16 mouse cellular contexts compared by ENCODE assay signal in genomic region chr2:156918562-156918961, GRCm38 (mm10). TPM values are rescaled to one million over a fixed set of nuclear protein-coding genes. Genes with fewer than 3 reads are reported as not detected.
A peak's percentile ranks its signal among the peaks of the same experiment; 100 is the strongest.
DNase-seq lines count a peak whose midpoint lies in the region; ATAC-seq lines count a peak whose summit lies in the region.
"Had no signal": no experiment of that assay in that cellular context is flagged by ENCODE, and none has a peak within 500 bp of the region (broad histone marks: within the 10 kb centered on the region; RNA-seq: fewer than 3 reads in every experiment).

No protein-coding gene starts in this region.

- H3K27me3 ChIP-seq in neural tube, embryonic 13.5 days: no peaks in the 10 kb centered on the region
- H3K27me3 ChIP-seq: embryonic facial prominence, embryonic 12.5 days; heart, embryonic 12.5 days; hindbrain, embryonic 12.5 days had no signal

- 0 out of 2 replicates have a peak overlapping the region, but pooled peaks have one; percentile 12 for H3K9ac ChIP-seq in neural tube, embryonic 13.5 days
- H3K9ac ChIP-seq: embryonic facial prominence, embryonic 12.5 days; heart, embryonic 12.5 days; hindbrain, embryonic 12.5 days; liver, embryonic 15.5 days had no signal

- 76% methylated on average over 4 of the region's 4 CpGs for WGBS in neural tube, embryonic 13.5 days

- H3K36me3 ChIP-seq in neural tube, embryonic 13.5 days: no peaks in the 10 kb centered on the region
- H3K36me3 ChIP-seq: embryonic facial prominence, embryonic 12.5 days; heart, embryonic 12.5 days; hindbrain, embryonic 12.5 days; liver, embryonic 15.5 days had no signal

- H3K4me3 ChIP-seq in neural tube, embryonic 13.5 days: no peak overlapping the region
- H3K4me3 ChIP-seq: embryonic facial prominence, embryonic 12.5 days; gastrocnemius, adult 2 months; heart, embryonic 12.5 days; hindbrain, embryonic 12.5 days; liver, embryonic 15.5 days had no signal

- no peak overlapping the region for H3K4me2 ChIP-seq in neural tube, embryonic 13.5 days
- H3K4me2 ChIP-seq: embryonic facial prominence, embryonic 12.5 days; heart, embryonic 12.5 days; hindbrain, embryonic 12.5 days; liver, embryonic 15.5 days had no signal

- H3K27ac ChIP-seq in neural tube, embryonic 13.5 days (replicated peaks): no peak overlapping the region
- H3K27ac ChIP-seq: embryonic facial prominence, embryonic 12.5 days; gastrocnemius, adult 2 months; hindbrain, embryonic 12.5 days; liver, embryonic 15.5 days; macrophage had no signal

- no peaks in the 10 kb centered on the region for H3K4me1 ChIP-seq in neural tube, embryonic 13.5 days (replicated peaks)
- H3K4me1 ChIP-seq: embryonic facial prominence, embryonic 12.5 days; hindbrain, embryonic 12.5 days had no signal

- ATAC-seq in neural tube, embryonic 13.5 days (ENCODE audit: low read depth): no peak
- 0 out of 2 replicates have a peak, but pooled peaks have one; percentile 39 for ATAC-seq in megakaryocyte-erythroid progenitor cell, adult 5-6 weeks (replicated peaks; ENCODE audit: low FRiP score, low TSS enrichment, poor library complexity, severe bottlenecking)

- H3K9me3 ChIP-seq in neural tube, embryonic 13.5 days: no peaks in the 10 kb centered on the region
- H3K9me3 ChIP-seq: hindbrain, embryonic 12.5 days; liver, embryonic 15.5 days had no signal

- DNase-seq in neural tube, embryonic 10.5 days (ENCODE audit: extremely low spot score, low spot score): no peak
- DNase-seq in MEL-GATA-1-ER (ENCODE audit: extremely low read depth, low read depth): peak; percentile 53
- peak; percentile 54 for DNase-seq in thymus, postnatal 25 days
- no peak for DNase-seq in heart, postnatal 4 days
- no peak for DNase-seq in frontal cortex, postnatal 10 days (ENCODE audit: low spot score in 2 of 2)
- DNase-seq in kidney, postnatal 14 days: no peak
- DNase-seq: cerebellum, adult 9-10 months; gastrocnemius, adult 2 months; kidney, adult 11 months had no signal

RNA-seq across cellular contexts. Expression of gene Sla2, which starts 31.6 kb away (rescaled TPM):
- polyA plus RNA-seq in neural tube, embryonic 13.5 days (2015; fragmentation: Nextera tagmentation; extraction: Ambion mirVana): 0.18 TPM in 1 of 2 replicates, not detected in the other
- 0.35 and 0.74 TPM in 2 replicates for total RNA-seq in megakaryocyte-erythroid progenitor cell, adult 5-6 weeks (2014; fragmentation: Nextera tagmentation)
- total RNA-seq in megakaryocyte-erythroid progenitor cell, adult 5-6 weeks (2017): 1.7 and 1.8 TPM in 2 replicates
- total RNA-seq in heart, postnatal 4 days (2021): not detected
- total RNA-seq: gastrocnemius, adult 2 months had no signal

RNA-seq across cellular contexts. Expression of gene Rab5if, which starts 55.6 kb away (rescaled TPM):
- polyA plus RNA-seq in neural tube, embryonic 13.5 days (2015; fragmentation: Nextera tagmentation; extraction: Ambion mirVana): 161 and 167 TPM in 2 replicates
- total RNA-seq in megakaryocyte-erythroid progenitor cell, adult 5-6 weeks (2014; fragmentation: Nextera tagmentation): 197 and 208 TPM in 2 replicates
- 130 and 141 TPM in 2 replicates for total RNA-seq in megakaryocyte-erythroid progenitor cell, adult 5-6 weeks (2017)
- total RNA-seq in heart, postnatal 4 days (2021): 100 to 1,000 TPM; 136 to 142 TPM

Comparison
In these comparisons a context has a peak if more than half of its experiments do, and no peak if none do; other contexts are left out.
1. DNase-seq: peak in MEL-GATA-1-ER (single experiment) and thymus, postnatal 25 days (single experiment); none in neural tube, embryonic 10.5 days (single experiment), heart, postnatal 4 days (single experiment), frontal cortex, postnatal 10 days (0 of 2) and kidney, postnatal 14 days (single experiment).